Mouse (Mus musculus) kidney, embryonic 14.5 days (tissue): ENCODE data around the gene Map4k1. TPM values are rescaled to one million over a fixed set of nuclear protein-coding genes. Genes with fewer than 3 reads are reported as not detected.
A peak's percentile ranks its signal among the peaks of the same experiment; 100 is the strongest.

Experiments used
- ATAC-seq: fragments of 200-750 bp; cut with Nextera tagmentation; 2 replicates; pipeline ENCODE4 v1.8.0; 2017; ENCODE audit warnings: moderate number of reproducible peaks, mild to moderate bottlenecking, moderate TSS enrichment, moderate library complexity; ENCODE audit not compliant: low FRiP score, low TSS enrichment
- H3K27ac ChIP-seq: fragments of 300-500 bp; sonication (generic); 2 replicates; pipeline ENCODE4 v1.5.1; 2014; ENCODE audit warnings: low read depth, mild to moderate bottlenecking, low read length, moderate library complexity, mixed read lengths
- H3K27me3 ChIP-seq: fragments of 300-500 bp; sonication (generic); 2 replicates; pipeline ENCODE4 v1.6.1; 2014; ENCODE audit warnings: mild to moderate bottlenecking, low read length; ENCODE audit not compliant: control insufficient read depth, insufficient read depth
- H3K36me3 ChIP-seq: fragments of 300-500 bp; sonication (generic); 2 replicates; pipeline ENCODE4 v1.6.1; 2014; ENCODE audit warnings: low read length, mixed read lengths; ENCODE audit not compliant: control insufficient read depth, insufficient read depth
- H3K4me1 ChIP-seq: fragments of 300-500 bp; sonication (generic); 2 replicates; pipeline ENCODE4 v1.6.1; 2014; ENCODE audit warnings: low read length, mixed read lengths; ENCODE audit not compliant: control insufficient read depth, insufficient read depth
- H3K4me2 ChIP-seq: fragments of 300-500 bp; sonication (generic); replicated peaks from 2 replicates; pipeline ENCODE4 v1.6.1; 2014; ENCODE audit warnings: low read depth, mild to moderate bottlenecking, low read length
- H3K4me3 ChIP-seq: fragments of 300-500 bp; sonication (generic); 2 replicates; pipeline ENCODE4 v1.5.1; 2014; ENCODE audit warnings: mild to moderate bottlenecking, low read length
- H3K9ac ChIP-seq: fragments of 300-500 bp; sonication (generic); 2 replicates; pipeline ENCODE4 v1.6.1; 2014; ENCODE audit warnings: low read depth, mild to moderate bottlenecking, low read length, moderate library complexity
- H3K9me3 ChIP-seq: fragments of 300-500 bp; sonication (generic); 2 replicates; pipeline ENCODE4 v1.6.1; 2016; ENCODE audit warnings: low read length; ENCODE audit not compliant: control insufficient read depth
- WGBS: fragments of 180-500 bp; shearing (Covaris S2); extraction: QIAGEN DNeasy Blood & Tissue Kit; methylation state at CpG from one replicate; pipeline ENCODE4 v1.1.7; 2014; 5-methylcytosine and 5-hydroxymethylcytosine counted together
- polyA plus RNA-seq: library from polyadenylated mRNA; unstranded; fragments of >200 nt; fragmentation: Nextera tagmentation; extraction: Ambion mirVana; gene quantifications from 2 replicates; pipeline ENCODE4 v1.2.1, GENCODE M21; 2014

The Map4k1 gene
- polyA plus RNA-seq, 1 experiment from 2014 or later = 12.6 TPM

DNA sequence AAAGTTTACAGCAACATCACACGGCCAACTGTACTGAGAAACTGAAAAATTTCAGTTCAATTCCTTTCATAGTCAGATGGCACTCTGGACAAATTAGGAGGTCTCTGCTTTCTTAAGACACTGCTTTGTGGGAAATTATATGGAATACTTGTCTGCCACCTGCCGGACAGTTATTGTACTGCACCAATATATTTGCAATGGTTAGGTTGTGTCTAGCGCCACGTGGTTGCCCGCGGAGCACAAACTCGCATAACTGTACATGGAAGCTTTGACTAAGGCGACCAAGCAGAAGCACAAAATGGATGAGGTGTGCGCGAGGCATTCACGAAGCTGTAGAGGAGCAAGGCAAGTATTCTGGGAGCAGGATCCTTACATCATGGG is 57.7 kb downstream of the Map4k1 start:
- Histone ChIP-seq H3K36me3 (no peaks in the 10 kb centered on the region), H3K27me3 (no peaks in the 10 kb centered on the region), H3K9me3 (no peaks in the 10 kb centered on the region), H3K4me1 (peaks cover 11% of the 10 kb centered on the region), H3K27ac (no peak overlapping the region; the same call in 1 of the 2 replicates), H3K4me3 (peak overlapping the region; percentile 45), H3K9ac (peak overlapping the region; percentile 69; the same call in 1 of the 2 replicates), H3K4me2 (peak overlapping the region; percentile 79)
- WGBS = under 1% methylated on average over 11 of the region's 11 CpGs
- peak; percentile 51 for ATAC-seq

DNA sequence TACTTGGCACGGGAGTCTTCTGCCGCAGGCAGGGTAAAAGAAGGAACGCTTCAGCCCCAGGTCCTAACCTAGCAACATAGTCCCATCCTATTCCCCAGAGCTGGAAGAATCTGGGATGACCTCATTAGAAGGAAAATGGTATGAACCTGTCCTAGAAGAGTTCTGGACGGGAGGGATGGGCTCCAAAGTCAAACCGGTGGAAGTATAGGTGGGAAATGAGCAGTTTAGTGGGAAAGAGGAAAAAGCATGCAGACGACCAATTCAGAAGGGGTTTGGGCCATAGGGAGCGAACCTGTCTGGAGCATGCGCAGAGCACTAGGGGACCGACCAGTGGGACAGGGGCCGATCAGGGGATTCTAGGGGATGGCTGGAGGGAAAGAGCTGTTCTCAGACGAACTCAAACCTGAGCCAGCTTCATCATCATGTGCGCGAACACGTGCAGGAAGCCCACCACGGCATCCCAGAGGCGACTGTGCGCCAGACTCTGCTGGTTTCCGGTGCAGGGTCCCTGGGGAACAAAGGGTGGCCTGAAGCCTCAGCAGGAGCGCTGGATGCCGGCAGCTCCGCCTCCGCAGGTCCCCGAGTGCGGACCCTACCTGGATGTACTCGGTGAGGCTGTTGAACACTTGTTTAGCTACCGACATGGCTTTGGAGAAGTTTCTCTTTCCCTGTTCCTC is 58.3 kb downstream of the Map4k1 start:
- Histone ChIP-seq H3K27ac (peak overlapping the region; percentile 47; the same call in 1 of the 2 replicates), H3K36me3 (no peaks in the 10 kb centered on the region), H3K4me1 (peaks cover 12% of the 10 kb centered on the region), H3K4me2 (peak overlapping the region; percentile 79), H3K4me3 (peak overlapping the region; percentile 45), H3K27me3 (no peaks in the 10 kb centered on the region), H3K9me3 (no peaks in the 10 kb centered on the region), H3K9ac (peak overlapping the region; percentile 69)
- ATAC-seq = peak; percentile 55
- 3% methylated on average over 26 of the region's 26 CpGs for WGBS

DNA sequence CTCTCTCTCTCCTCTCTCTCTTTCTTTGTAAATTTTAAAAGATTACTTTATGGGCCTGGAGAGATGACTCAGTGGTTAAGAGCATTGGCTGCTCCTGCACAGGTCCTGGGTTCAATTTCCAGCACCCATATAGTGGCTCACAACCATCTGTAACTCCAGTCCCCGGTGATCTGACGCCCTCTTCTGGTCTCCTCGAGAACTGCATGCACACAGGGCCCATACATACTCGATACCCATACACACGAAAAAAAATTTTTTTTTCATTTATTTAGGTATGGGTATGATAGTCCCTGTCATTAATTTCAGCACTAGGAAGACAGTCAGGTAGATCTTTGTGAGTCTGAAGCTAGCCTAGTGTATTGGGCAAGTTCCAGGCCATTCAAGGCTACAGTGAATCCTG is 59.3 kb downstream of the Map4k1 start:
- Histone ChIP-seq H3K27me3 (no peaks in the 10 kb centered on the region), H3K9me3 (no peaks in the 10 kb centered on the region), H3K4me3 (no peak overlapping the region), H3K27ac (no peak overlapping the region), H3K4me1 (peaks cover 19% of the 10 kb centered on the region), H3K9ac (no peak overlapping the region), H3K36me3 (no peaks in the 10 kb centered on the region), H3K4me2 (no peak overlapping the region)
- 80% methylated on average over 5 of the region's 5 CpGs for WGBS
- ATAC-seq = no peak

DNA sequence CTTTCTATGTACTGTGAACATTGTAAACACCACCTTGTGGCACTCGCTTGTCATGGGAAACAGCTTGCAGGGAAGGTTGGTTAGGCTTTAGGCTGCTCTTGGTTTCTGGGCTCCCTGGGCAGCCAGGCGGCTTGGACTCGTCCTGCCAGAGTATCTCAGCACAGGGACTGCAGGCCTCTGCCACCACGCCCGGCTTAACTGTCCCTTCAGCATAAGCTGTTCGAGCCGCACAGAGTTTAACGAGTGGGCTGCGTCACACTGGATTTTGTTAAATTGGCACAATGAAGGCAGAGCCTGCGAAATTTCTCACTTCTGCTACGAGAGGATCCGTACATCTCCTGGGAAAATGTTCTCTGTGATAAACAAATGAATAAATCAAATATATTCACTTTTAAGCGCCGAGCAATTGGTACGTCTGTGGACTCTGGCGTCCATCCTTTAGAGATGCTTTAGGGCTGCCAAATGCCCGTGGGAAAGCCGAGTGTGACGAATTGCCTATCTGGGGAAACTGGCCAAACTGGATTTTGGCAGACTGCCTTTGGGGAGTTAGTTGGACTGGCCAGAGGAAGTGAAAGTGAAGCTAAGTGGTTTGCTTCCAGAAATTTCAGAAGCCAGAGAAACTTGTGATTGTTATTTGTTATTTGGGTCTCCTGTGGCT is 61.3 kb downstream of the Map4k1 start:
- Histone ChIP-seq H3K4me1 (peaks cover 21% of the 10 kb centered on the region), H3K4me2 (peak overlapping the region; percentile 15; the same call in 1 of the 2 replicates), H3K9ac (no peak overlapping the region), H3K36me3 (no peaks in the 10 kb centered on the region), H3K9me3 (0 out of 2 replicates have a peak, but pooled peaks cover 2% of the 10 kb centered on the region), H3K27ac (no peak overlapping the region; the same call in 1 of the 2 replicates), H3K4me3 (no peak overlapping the region), H3K27me3 (no peaks in the 10 kb centered on the region)
- no peak for ATAC-seq
- 49% methylated on average over 19 of the region's 19 CpGs for WGBS

DNA sequence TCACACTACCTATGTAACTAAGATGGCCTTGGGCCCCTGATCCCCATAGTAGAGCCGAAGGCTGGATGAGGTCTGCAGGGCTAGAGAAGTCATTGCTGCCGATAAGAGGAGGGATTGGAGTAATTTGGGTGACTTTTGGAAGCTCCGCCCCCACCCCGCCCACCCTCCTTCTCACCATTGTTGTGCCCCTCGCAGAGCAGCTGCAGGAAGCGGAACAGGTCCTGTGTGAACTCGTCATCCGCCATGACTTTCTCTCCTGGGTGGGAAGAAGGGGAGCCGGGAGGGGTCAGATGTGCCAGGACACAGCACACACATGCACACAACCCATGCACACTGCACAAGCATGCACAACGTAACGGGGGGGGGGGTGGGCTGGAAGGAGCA is 61.8 kb downstream of the Map4k1 start:
- H3K4me1 ChIP-seq = peaks cover 21% of the 10 kb centered on the region
- no peaks in the 10 kb centered on the region for H3K27me3 ChIP-seq
- H3K4me3 ChIP-seq = no peak overlapping the region; the same call in 1 of the 2 replicates
- no peaks in the 10 kb centered on the region for H3K36me3 ChIP-seq
- H3K9ac ChIP-seq = no peak overlapping the region
- H3K9me3 ChIP-seq = 0 out of 2 replicates have a peak, but pooled peaks cover 3% of the 10 kb centered on the region
- ATAC-seq = peak; percentile 13; the same call in 1 of the 2 replicates
- H3K4me2 ChIP-seq = peak overlapping the region; percentile 15; the same call in 1 of the 2 replicates
- WGBS = 36% methylated on average over 11 of the region's 11 CpGs
- no peak overlapping the region for H3K27ac ChIP-seq

DNA sequence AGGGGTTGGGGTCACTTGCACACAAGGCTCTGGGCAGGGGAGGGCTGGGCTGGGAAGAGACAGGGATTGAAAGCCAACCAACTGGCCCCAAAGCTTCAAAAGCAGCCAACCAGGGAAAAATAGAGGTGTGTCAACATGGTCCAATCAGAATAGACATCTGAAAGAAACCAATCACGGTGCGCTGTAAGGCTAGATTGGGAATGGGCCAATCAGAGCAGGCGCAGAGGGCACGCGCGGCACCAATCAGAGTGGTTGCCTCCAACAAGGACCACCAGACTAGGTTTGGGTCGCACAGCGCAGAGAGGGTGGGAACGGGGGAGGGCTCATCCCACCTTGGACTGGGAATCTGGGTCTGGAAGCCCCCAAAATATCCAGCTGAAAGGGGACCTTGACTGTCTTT is 62.5 kb downstream of the Map4k1 start:
- no peaks in the 10 kb centered on the region for H3K36me3 ChIP-seq
- no peak overlapping the region for H3K27ac ChIP-seq
- ATAC-seq = peak; percentile 24; the same call in 1 of the 2 replicates
- peaks cover 21% of the 10 kb centered on the region for H3K4me1 ChIP-seq
- H3K9me3 ChIP-seq = 0 out of 2 replicates have a peak, but pooled peaks cover 3% of the 10 kb centered on the region
- H3K27me3 ChIP-seq = no peaks in the 10 kb centered on the region
- H3K4me2 ChIP-seq = no peak overlapping the region; the same call in 1 of the 2 replicates
- WGBS = 58% methylated on average over 9 of the region's 9 CpGs
- no peak overlapping the region for H3K4me3 ChIP-seq
- no peak overlapping the region for H3K9ac ChIP-seq

DNA sequence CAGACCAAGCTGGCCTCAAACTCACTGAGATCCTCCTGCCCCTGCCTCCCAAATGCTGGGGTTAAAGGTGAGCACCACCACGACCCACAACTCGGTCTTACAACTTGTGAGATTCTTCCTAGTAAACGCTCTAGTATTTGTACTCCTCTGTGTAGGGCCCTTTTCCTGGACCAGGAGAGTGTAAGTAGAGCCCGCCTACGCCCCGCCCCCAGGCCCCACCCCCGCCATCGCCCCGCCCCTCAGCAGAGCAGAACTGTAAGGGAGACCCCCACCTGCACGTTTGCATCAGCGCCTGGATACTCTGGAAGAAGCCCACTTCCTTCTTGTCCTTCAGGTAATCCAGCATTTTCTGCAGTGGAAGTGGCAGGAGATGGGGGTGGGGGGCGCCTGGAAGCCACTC is 64.7 kb downstream of the Map4k1 start:
- Histone ChIP-seq H3K36me3 (no peaks in the 10 kb centered on the region), H3K27me3 (no peaks in the 10 kb centered on the region), H3K4me1 (peaks cover 21% of the 10 kb centered on the region), H3K9me3 (0 out of 2 replicates have a peak, but pooled peaks cover 3% of the 10 kb centered on the region), H3K27ac (no peak overlapping the region), H3K4me3 (no peak overlapping the region), H3K4me2 (0 out of 2 replicates have a peak overlapping the region, but pooled peaks have one; percentile 17), H3K9ac (no peak overlapping the region)
- ATAC-seq = no peak
- whole genome bisulfite sequencing = 7% methylated on average over 11 of the region's 12 CpGs

DNA sequence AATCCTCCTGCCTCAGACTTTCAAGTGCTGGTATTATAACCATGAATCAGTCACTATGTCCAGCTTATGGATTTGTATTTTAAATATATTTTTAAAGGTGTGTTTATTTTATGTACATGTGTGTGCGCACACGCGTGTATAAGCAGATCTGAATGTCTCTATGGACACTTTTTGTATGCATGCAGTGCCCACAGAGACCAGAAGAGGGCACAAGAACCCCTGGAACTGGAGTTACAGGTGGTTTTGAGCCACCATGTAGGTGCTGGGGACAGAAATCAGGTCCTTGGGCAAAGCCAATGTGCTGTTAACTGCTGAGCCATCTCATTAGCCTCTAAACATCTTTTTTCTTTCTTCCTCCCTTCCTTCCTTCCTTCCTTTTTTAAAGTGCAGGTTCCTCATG is 66.2 kb downstream of the Map4k1 start:
- WGBS = 85% methylated on average over 3 of the region's 3 CpGs
- H3K4me3 ChIP-seq = no peak overlapping the region
- 0 out of 2 replicates have a peak, but pooled peaks cover 3% of the 10 kb centered on the region for H3K9me3 ChIP-seq
- peaks cover 11% of the 10 kb centered on the region for H3K27me3 ChIP-seq
- peaks cover 21% of the 10 kb centered on the region for H3K4me1 ChIP-seq
- ATAC-seq = no peak
- H3K36me3 ChIP-seq = no peaks in the 10 kb centered on the region
- H3K4me2 ChIP-seq = no peak overlapping the region
- H3K27ac ChIP-seq = no peak overlapping the region
- H3K9ac ChIP-seq = no peak overlapping the region

DNA sequence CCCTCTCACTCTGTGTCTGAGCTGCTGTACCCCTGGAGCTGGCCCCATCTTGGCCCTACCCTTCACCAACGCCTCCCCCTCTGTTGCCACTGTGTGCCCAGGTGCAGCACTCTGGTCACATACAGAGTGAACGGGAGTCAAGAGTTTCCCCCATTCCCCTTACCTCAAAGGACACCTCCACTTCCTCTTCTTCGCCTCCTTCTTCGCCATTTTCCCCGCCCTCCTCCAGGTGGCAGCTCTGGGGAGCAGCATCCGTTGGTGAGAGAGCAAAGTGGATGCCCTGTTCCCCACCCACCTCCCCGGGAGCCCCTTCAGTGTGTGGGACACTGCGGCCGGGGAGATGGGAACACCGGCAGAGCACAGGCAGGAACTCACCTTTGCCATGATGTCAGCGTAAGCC is 66.8 kb downstream of the Map4k1 start:
- WGBS = 85% methylated on average over 11 of the region's 11 CpGs
- Histone ChIP-seq H3K9ac (no peak overlapping the region), H3K27ac (no peak overlapping the region), H3K4me2 (no peak overlapping the region), H3K4me3 (no peak overlapping the region), H3K9me3 (0 out of 2 replicates have a peak, but pooled peaks cover 3% of the 10 kb centered on the region), H3K27me3 (peaks cover 17% of the 10 kb centered on the region), H3K4me1 (peaks cover 19% of the 10 kb centered on the region), H3K36me3 (no peaks in the 10 kb centered on the region)
- no peak for ATAC-seq
